Mouse (Mus musculus): ENCODE data around the gene Dus2.

The Dus2 gene

DNA sequence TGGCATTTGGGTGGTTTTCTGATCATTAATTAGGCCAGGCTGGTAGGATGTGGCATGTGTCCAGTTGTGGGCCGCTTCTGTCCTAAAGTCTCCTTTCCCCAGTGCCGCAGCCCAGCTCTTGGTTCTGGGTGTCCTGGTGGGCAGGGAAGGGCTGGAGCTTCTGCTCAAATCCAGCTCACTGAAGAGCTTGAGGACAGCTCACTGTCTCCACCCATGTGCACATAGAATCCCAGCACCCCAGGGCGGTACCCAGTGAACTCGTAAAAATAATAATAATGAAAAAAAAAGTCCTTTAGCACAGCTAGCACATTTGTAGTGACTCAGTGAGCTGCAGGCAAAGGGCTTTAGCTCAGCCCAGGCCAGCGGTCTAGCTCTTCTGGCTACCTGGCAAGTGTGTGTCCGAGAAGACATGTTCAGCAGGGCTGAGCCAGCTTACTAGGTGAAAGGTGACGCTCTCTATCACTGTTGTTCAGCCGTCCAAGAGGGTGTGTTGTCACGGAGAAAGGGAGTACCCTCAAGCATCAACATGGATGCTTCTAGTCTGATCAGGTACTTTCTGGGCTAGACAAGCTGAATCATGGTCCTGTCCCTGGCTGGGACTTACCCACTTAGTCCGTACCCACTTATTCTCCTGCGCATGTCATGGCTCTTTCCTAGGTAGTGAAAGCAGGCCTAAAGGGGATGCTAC lies 55.9 kb downstream of the Dus2 start:
- no peak for DNase-seq (ENCODE audit: low spot score in 2 of 2)

- DNase-seq (ENCODE audit: low spot score in 2 of 2), result no peak
Observed at GRCm38 (mm10) chr8:106047854-106048630, 56.9 kb downstream of the Dus2 start.

- no peak for DNase-seq (ENCODE audit: low spot score in 2 of 2)
Observed at GRCm38 (mm10) chr8:106049840-106050239, 58.7 kb downstream of the Dus2 start.

DNA sequence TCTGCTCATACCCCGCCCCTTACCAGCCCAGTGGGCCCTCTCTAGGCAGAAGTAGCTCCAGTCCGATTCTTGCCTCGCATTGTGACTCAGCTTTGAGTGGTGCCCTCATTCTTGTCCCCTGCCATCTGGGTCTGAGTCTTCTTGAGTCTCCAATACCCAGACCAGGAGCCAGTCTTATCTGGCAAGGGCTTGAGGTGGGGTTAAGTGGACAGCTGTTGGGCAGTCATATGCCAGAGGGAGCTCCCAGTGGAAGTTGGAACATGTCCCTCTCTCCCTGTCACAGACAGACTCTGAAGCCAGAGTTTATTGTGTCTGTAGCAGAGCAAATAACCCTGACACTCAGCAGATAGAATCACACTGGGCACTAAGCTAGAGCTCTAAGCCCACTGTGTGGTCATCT lies 59.9 kb downstream of the Dus2 start:
- DNase-seq (ENCODE audit: low spot score in 2 of 2), result no peak

GRCm38 (mm10) chr8:106052510-106053089 lies 61.5 kb downstream of the Dus2 start:
- no peak for DNase-seq (ENCODE audit: low spot score in 2 of 2)

DNA sequence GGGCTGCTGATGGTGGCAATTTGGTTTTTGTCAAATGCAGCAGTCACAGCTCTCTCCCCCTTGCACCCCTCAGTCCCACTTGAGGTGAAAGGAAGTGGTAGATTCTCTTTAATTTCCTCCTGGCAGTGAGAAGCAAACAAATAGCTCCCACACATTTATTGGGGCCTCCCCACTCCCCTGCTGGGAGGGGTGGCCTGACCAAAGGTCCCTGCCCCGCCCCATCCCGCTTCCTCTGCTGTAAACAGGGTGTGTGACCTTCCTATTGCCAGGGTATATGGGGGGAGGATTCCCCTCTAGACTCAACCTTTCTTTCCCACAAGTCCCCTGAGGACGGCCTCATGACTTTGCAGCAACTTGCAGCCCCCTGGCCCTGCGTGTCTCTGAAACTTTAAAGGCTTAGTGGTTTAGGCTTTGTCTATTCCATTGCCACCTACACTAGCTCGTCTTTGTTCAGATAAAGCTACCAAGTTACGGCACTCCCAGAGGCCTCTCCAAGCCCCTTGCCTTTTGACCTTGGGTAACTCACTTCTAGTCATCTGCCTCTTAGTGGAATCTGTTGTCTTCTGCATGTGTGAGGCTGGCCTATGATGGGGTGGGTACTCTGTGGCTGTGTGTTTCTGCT lies 63.2 kb downstream of the Dus2 start:
- DNase-seq (ENCODE audit: low spot score in 2 of 2), result no peak

DNA sequence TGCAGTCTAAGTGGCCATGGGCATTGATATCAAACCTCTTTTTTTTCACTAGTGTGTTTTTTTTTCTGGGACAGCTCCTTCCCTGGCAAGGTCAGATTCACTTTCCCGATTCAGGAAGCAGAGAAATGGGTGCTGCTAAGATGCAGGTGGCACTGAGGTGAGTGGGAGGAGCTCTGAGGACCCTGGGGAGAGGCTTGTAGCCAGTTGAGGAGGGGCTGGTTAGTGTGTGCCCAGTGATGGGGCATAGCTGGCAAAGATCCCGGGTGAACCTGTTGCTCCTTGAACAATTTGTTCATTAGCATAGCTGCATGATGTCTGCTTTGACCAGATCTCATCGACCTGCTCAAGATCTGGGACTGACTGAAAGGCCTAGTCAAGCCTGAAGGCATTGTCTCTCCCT lies 63.9 kb downstream of the Dus2 start:
- no peak for DNase-seq (ENCODE audit: low spot score in 2 of 2)

GRCm38 (mm10) chr8:106056455-106056982 lies 65.4 kb downstream of the Dus2 start:
- DNase-seq (ENCODE audit: low spot score in 2 of 2), result no peak

- peak; percentile 81 to 87 for DNase-seq (ENCODE audit: low spot score in 2 of 2)
Observed at GRCm38 (mm10) chr8:106058731-106059612, 67.8 kb downstream of the Dus2 start, which contains the start of gene Nfatc3. Nfatc3 (plus strand) TSS chr8:106058840.

GRCm38 (mm10) chr8:106059613-106060371 lies 68.7 kb downstream of the Dus2 start:
- peak in 1 of 2 experiments; percentile 47 for DNase-seq (ENCODE audit: low spot score in 2 of 2)

DNA sequence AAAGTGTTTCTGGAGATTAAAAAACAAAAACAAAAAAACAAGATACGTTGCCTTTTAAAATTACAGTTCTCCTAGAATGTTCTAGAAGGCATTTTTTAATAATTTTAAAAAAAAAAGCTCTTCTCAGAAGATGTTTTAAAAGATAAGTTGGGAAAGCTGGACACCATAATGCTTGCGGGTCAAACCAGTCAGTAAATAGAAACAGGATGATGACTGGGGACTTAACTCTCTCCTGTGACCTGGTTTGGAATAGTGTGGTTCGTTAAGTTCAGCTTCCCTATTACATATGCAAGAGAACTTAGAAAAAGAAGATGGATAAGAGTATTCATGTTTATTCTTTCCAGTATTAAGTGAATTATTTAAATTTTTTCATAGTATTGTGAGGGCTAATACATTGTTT lies 69.4 kb downstream of the Dus2 start:
- DNase-seq (ENCODE audit: low spot score in 2 of 2), result no peak

DNA sequence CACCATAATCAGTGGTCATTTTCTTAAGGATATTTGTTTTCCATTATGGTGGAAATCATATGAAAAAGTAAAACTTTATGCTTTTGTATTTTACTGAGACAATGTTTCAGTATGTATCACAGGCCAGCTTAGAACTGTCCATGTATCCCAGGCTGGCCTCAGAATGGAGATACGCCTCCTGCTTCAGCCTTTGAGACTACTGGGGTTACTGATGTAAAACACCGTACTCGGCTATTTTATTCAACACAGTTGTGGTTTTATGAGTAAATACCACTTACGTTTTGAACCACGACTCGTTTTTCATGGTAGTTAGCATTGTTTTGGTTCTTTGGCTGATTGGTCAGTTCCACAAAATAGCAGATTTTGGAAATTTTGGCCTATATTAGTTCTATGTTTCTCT lies 70.5 kb downstream of the Dus2 start:
- no peak for DNase-seq (ENCODE audit: low spot score in 2 of 2)

DNA sequence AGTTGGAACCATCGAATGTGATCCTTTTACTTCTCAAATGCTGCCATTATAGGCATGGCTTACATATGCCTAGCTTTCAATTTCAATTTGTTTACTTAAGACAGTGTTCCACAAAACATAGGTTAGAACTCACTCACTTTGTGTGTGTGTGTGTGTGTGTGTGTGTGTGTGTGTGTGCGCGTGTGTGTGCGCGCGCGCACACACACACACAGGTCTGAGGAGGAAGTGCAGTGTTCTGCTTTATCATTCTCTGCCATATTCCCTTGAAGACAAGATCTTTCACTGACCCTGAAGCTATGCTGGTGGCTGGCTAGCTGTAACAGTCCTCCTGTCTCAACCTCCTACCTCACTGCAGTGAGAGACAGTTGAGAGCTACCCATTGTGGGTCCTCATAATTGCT lies 71.9 kb downstream of the Dus2 start:
- no peak for DNase-seq (ENCODE audit: low spot score in 2 of 2)

- DNase-seq (ENCODE audit: low spot score in 2 of 2), result no peak
Observed at GRCm38 (mm10) chr8:106066721-106067120, 75.6 kb downstream of the Dus2 start.

- no peak for DNase-seq (ENCODE audit: low spot score in 2 of 2)
Observed at GRCm38 (mm10) chr8:106069565-106069964, 78.4 kb downstream of the Dus2 start.

GRCm38 (mm10) chr8:106072113-106072512 lies 81.0 kb downstream of the Dus2 start:
- no peak for DNase-seq (ENCODE audit: low spot score in 2 of 2)

GRCm38 (mm10) chr8:106074236-106074635 lies 83.1 kb downstream of the Dus2 start:
- no peak for DNase-seq (ENCODE audit: low spot score in 2 of 2)

GRCm38 (mm10) chr8:106074659-106075058 lies 83.5 kb downstream of the Dus2 start:
- no peak for DNase-seq (ENCODE audit: low spot score in 2 of 2)

GRCm38 (mm10) chr8:106075161-106075862 lies 84.2 kb downstream of the Dus2 start:
- no peak for DNase-seq (ENCODE audit: low spot score in 2 of 2)

DNA sequence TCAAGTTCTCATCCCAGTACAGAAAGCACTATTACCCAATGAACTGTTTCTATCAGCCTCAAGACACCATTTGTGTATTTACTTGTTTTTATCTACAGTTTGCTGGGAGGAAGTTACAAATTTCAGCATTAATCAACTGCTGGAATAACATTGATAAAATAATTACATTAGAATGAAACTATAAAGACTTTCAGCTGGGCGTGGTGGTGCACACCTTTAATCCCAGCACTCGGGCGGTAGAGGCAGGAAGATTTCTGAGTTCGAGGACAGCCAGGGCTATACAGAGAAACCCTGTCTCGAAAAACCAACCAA lies 84.7 kb downstream of the Dus2 start:
- DNase-seq (ENCODE audit: low spot score in 2 of 2), result no peak

Measured in frontal cortex, postnatal 25 days (tissue).